Mouse (Mus musculus) MEL-GATA-1-ER (cell line): ENCODE data around the gene Etv1.

ENCODE experiments used
- DNase-seq: peaks from one replicate; pipeline ENCODE4 v3.0.0-alpha.2; 2012; ENCODE audit warnings: low read depth; ENCODE audit errors: extremely low read depth

The Etv1 gene

DNA sequence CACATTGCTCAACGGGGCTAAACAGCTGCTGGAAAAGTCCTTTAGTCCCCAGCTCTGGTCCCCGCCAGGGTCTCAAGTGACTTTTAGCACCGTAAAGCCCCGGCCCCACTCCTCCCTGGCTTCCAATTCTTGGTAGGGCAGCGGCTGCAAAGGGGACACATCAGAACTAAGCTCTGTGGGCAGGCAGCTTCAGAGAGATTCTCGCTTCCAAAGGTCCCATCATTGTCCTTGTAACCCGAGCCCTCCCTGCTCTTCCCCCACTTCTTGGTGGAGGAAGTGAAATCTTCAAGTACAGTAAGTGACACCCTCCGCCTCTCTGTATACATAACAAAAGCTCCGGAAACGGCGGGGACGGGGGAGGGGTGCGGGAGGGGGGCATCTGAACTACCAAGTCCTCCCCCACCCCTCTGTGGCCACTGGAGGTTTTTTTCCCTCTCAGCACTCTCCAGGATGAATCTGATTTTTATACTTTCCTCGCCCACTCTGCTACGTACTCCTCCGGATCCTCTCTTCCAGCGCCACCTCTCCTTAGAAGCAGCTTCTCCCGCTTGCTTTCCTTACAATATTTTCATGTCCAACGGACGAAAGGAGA, at the start of gene Etv1:
Gene Etv1 (plus strand): TSS at position 195 of the 592 bp plus-strand sequence.
- no peak for DNase-seq

DNA sequence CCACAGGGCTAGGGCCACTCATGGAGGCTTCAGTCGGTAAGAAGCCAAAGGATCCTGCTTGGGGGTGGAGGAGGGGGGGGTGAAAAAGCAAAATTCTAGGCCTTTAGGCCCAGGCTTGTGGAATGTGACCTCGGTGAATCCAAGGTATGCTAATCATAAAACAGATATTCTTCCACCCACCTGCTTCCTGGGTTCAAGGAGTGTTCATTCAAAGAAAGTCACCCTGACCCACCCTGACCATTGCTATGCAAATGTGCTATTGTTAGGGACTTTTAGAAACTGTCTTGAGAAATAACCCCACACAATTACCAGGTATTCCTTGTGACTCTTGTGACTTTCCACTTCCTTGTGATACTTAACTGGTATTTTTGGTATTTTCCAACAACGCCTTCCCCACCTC, 49.5 kb upstream of the Etv1 start:
- DNase-seq, result no peak

DNA sequence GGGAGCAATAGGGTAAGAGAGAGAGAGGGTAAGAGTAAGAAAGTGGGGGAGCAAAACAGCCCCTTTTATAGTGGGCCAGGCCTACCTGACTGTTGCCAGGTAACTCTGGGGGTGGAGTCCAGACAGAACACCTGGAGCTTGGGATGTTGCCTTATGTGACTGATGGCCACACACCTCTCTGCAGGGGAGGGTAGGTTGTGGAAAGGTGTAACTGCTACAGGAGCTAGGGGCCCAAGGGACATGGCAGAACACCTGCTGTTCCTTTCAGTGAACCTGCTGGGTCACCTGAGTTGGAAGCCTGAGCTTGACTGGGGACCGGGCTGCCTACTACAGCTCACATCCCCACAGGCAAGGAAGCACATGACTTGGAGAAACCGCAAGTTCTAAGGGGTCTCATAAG, 48.4 kb upstream of the Etv1 start:
- DNase-seq, result no peak

DNA sequence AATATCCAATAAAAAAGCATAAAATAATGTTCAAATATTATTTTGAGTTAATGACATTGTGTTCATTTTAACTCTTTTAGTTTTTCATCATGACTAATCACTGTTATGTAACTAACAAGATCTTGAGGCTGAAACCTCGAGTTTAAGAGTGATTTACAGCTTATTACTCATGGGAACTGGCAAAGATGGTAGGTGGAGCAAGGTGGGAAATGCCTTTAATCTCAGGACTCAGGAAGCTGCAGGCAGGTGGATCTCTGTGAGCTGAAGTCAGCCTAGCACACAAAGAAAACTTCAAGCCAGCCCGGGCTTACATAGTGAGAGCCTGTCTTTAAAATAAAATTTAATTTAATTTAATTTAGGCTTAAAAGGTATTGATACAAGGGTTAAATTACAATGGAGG, 19.9 kb upstream of the Etv1 start:
- DNase-seq, result no peak

DNA sequence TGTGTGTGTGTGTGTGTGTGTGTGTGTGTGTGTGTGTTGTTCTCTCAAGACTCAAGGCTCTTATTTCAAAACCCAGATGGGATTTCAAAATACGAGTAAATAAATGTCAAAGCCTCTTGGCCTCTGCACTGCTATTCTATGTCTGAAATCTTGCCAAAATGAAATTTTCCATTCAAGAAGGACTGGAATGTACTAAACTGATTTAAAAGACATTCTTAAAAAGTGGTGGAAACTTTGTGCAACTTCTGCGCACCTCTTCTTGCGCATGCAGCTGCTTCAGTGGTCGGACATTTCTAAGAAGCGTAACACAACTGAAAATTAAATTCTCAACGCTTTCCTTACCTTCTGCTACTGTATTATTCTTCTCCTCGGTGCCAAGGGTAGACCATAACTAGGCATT, 1.9 kb upstream of the Etv1 start:
- no peak for DNase-seq

DNA sequence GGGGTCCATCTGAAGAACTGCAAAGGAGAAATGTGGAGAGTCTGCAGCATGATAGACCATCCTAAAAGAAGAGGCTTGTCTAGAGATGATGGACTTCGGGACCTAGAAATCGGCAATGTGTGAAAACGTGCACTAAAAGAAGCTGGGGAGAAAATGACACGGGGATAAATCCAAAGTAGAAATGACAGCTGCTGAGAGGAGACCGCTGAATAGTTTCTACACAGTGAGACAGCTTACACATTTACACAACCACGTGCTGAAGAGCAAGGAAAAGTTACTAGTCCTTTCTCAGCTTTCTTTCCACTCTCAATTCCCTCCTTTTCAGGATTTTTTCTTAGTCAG, 1.3 kb upstream of the Etv1 start:
- DNase-seq, result no peak

DNA sequence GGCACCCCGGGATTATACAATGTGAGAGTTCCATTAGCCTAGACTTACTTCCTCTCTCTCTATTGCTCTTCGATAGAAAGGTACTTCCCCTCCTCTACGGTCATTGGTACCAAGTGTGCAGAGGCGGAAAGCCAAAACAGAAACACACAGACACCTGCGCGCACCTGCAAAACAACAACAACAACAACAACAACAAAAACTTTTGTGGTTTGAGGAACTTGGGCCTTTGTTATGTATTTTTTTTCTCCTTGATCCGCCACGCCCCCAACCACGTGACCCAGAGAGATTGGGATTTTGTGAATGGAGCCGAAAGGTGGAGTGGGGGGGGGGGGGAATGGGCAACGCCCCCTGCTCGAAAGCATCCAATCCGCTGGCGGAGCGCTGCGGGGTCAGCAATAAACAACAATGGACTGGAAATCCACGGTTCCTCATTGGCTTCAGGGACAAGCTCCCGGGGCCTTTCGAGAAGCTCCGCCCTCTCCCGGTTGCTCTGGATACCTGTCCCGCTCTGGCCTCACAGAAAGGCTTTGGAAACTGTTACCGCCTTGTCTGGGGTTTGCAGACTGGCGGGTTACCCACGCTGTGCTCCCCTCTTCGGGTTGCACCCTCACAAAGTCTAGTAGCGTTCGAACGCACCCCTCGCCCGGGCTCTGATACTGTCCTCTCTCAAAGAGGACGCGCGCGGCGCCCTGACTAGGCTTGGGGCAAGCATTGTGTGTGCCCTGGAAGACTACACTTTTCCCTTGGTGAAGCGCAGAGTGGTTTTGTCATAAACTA, 693 bp upstream of the Etv1 start:
- DNase-seq, result no peak

DNA sequence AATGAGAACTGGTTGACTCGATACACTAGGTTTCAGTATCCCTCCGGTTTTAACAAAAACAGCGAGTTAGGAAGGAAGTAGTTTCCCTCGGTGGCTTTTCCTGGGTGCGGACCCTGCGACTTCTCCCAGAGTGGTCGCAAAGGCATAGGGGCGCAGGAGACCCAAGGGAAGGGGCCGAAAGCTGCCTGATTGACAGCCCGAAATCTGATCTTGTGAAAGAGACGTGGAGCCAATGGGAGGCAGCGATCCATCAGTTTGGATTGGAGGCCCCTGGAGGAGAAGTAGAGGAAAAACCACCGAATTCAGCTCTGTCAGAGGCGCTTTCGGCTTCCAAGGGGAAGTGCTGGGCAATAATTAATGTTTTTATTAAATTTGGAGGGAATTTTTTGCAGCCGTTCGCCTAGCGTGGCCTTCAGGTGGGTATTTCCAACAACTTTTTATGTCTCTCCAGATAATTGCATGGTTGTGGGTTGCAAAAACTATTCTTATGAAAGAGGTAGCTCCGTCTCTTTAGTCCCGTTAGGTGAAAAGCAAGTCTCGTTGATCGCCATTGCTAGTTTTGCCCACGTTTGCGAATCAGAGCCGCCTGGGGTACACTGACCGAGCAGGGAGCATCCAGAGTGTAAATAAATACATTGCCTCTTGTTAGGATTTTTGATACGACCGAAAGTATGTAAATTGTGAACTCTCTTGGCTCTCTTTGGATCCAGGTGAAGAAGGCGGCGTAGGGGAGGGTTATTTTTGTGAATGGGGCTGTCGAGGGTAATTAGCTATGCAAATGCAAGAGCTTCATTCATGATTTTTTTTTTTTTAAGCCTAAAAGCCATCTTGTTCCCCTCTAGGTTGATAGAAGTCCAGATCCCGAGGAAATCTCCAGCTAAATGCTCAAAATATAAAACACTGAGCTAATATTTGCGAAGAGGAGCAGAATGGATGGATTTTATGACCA, 1.1 kb downstream of the Etv1 start:
- DNase-seq, result no peak

DNA sequence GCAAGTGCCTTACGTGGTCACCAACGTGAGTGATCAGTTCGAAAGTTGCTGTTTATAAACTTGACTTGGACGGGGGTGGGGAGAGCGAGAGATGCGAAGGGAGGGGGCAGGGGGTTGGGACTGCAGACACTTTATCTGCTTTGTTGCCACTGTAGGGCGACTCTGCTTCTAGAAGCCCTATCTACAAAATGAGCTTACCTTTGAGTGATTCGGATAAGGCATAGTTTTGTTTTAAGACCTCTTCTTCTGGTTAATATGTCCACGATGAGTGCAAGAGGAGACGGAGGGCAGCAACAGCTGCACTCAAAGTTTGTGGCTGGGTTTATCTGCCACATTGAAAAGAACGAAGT, 1.8 kb downstream of the Etv1 start:
- no peak for DNase-seq

DNA sequence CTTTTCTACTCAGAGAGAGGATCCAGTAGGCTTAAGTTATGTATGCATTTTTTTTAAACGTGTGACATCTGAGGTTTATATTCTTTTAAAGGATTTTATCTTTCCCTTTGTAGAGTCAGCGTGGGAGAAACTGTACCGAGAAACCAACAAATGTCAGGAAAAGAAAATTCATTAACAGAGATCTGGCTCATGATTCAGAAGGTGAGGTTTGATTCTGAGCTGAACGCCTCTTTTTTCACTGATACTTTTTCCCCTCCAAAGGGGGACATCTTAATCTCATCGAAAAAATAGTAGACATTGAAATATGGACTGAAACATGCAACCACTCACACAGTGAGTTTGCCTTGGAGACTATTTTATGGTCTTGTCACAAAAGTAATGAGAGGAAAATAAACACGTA, 2.5 kb downstream of the Etv1 start:
- DNase-seq, result no peak

DNA sequence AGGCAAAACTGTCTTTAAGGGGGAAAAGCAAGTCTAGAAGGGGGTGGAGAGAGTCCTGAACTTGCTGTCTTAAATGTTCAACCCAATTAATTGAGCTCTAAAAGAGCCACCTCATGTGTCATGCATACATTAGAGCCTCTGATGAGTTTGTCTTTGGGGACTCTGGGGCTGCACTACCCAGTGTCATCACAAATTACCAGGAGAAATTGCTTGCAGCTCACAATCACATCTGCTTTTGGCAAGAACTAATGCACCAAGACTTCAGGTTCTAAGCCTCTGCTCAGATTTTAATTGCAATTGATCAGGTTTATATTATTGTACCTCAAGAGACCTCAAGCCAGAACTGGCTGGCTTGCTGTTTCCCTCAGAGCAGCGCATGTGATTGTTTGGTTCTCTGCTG, 4.1 kb downstream of the Etv1 start:
- DNase-seq, result no peak

DNA sequence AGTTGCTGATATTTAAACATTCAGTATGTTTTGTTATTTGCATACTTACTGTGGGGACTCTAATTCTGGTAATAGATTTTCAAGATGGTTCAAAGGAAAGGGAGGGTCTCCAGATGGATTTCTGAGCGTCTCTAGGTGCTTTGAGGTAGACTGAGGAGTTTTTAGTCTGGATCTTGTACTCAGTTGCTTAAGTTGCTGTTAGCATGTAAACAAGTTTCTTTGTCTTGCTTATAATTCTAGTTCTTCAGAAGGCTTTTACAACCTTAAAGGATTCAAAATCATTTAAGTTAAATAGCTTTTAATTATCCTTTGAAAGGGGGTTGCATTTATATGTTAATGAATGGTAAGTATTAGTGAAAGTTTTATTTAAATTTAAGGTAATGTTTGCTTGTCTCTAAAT, 5.0 kb downstream of the Etv1 start:
- DNase-seq, result no peak

DNA sequence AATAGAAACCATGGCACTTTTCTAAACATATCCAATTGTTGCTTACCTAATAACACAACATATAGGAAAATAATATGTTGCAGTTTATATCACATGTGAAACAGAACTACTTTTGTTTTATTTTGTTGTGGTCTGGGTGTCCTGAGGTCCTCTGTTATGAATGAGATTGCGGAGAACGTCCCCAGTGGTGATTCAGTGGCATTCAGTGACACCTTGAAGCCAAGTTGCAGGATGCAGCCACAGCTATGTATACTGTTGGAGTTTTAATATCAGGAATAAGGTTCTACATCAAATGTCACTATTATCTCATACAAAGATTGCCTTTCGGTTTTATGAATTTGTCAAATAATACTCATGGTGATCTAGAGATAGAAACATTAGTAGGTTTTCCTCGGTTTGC, 7.4 kb downstream of the Etv1 start:
- DNase-seq, result no peak

DNA sequence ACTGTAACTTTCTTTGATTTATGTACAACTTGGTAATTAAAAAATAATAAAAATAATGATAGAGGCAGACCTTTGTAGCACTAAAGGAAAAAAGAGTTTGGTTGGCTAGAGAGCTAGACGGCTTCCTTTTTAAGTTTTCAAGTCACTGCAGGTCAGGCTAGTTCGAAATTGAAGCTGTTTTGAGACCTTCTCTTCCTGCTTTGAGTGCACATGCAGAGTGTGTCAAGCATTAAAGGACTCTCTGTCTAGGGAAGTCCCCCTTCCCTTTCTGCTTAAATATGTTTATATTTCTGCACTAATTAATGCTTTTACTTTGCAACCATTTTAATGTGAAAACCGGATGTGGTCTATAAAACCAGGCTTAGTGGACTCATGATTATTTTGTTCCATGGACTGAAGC, 8.5 kb downstream of the Etv1 start:
- no peak for DNase-seq

DNA sequence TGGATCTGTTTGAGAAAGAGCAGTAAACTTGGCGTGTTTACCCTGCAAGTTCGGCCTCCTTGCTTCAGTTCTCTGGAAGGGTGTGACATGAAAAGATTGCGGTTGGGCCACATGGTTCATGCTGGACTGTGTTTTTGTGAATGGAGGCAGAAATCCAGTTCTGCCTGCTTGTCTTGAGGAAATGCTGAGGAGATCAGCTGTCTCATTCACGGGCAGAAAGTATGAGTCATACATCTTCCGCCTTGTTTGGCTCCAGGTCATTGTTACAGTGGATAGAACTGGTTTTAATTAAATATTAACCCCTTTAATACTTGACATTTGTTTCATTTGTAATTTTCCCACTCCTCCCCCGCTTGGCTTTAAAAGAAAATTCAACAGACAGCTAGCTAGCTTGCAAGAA, 9.4 kb downstream of the Etv1 start:
- DNase-seq, result no peak

DNA sequence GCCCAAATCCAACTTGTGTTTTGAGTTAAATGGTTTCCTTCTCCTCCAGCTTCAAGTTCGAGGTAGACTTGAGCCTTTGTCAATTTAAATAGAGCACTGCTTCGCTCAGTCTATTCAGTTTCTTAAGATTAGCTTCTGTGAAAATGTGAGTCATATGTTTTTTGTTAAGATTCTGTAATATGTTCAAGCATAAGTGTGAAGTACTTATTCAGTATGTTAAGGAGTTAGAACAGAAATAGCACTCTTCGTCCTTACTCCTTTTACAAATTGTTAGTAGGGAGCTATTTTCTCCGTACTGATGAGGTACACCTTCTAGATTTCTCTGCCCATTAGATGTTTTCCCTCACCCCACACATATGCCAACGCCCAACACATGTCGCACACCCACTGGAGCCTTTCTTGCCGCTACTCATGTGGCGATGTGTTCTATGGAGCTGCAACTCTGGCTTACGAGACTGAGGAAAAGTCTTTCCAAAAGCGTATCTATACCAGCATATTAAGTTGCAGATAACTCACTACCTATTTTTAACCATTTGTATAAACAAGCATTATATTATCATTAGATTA, 10.7 kb downstream of the Etv1 start:
- DNase-seq, result no peak

DNA sequence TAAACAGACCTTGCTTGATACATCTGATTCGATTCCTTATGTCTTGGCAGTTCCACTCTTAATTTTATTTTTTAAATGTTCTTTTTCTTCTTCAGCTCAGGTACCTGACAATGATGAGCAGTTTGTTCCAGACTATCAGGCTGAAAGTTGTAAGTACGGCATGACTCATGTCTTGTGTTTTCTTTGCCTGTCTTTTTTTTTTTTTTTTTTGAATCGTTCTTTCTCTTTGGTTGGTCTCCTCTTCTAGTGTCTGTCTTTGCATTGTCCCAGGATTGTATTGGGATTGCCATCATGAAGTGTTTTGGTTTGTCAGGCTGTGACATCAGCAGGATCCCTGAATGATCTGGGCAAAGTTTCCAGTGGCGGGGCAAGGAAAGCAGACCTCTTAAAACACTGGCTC, 13.9 kb downstream of the Etv1 start:
- no peak for DNase-seq

DNA sequence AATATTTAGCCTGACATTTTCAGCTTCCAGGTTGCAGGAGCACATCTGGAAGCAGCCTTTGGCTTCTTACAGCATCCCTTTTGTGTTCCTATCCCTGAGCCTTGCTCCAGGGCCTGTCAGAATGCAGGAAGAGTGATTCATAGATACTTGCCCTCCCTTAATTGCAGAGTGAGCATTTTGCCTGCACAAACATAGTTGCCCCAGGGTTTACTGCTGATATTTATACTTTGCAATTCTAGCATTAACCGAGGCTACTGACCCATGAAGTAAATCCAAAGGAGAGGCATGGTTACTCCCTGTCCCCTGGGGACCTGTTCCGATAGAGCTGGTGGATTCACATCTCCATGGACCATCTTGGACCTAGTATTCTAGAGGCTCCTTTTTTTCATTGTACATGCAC, 14.5 kb downstream of the Etv1 start:
- no peak for DNase-seq

DNA sequence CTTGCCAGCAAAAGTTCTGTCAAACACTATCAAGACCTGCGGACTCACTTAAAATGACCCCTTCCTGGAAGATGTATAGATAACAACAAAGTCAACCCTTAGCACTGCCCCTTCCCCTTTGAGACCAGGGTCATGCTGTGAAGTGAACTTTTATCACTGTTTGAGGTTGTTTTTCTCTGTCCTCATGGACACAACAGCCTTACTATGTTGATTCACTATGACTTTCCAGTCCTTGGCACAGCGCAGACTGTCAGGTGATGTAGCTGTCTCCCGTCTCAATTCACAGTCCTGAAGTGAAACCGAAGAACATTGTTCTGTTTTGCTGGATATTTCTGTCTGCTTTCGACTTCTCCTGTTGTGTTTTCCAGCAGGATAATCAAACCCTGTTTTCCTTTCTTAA, 27.9 kb downstream of the Etv1 start:
- DNase-seq, result no peak

DNA sequence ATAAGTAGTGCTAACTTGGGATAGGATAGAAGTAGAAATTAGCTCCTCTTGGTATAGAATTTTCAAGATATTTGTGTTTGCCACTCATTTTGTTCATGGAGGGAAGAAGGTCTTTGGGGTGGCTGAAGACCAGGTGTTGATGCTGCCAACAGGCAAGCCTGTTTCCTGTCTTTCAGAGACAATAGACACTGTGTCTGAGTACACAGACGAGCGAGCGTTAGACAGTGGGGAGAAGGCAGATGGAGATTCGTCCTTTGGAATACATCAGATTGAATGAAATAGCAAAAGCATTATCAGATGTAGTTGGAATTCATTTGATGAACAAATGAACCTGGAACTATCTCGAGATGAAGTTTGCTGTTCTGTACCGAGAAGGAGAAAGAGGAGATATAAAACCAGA, 33.2 kb downstream of the Etv1 start:
- no peak for DNase-seq

DNA sequence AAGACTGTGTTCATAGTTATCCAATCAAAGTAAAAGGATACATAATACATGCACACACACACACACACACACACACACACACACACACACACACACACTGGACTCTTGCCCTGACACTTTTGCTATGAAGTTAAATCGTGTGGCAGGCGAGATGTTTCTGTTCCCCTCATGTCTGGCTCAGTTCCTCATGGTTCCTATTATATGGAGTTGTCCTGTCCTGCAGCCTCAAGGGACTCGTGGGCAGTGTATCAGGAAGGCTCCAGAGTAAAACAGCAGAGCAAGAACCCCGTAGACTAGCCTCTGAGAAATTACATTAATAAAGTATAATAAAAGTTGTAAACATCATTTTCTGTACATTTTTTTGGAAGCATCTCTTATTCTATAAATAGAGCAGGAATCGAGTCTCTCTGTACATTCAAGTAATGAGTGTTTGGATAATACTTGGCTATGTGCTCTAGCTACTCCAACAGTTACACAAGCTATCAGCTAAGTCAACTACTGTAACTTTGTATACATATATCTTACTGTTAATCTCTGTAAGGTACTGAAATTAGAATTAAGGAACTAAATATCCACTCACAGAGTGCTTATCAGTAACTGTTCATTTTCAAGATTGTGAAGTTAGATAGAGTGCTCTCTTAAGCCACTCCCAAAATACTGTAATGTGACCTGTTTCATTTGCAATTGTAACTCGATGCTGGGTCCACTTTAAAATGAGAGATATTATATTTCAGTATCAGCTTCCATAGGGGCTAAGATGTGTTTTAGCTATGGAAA, 35.0 kb downstream of the Etv1 start:
- DNase-seq, result no peak
